Mouse (Mus musculus): ENCODE measurements at regions not wholly inside any gene's neighbourhood (a gene's known extent, or its start where the extent isn't known, plus 50 kb on each side); places are given as distances from the start of the nearest gene placed in this dataset.

DNA sequence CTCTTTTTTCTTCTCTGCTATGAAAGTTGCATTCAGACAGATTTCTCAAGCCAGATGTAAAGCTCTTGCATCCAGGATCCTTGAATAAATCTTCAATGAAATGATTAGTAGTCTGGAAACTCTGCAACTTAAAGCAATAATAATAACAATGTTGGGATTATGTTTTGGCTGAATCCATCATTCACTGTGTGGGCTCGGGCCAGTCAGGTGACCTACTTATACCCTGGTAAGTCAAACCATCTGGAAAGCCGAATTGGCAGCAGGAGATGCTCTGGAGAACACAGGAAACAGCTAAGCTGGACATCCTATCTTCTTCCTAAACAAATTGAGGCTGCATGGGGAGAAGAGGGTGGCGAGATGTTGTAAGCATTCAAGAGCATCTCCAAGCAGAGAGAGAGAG lies 331.0 kb upstream of the Rgma start:
- TF ChIP-seq CTCF (IDR thresholded peaks at IDR 0.05; ENCODE audit: low read depth, low read length) (no peak), POLR2A (IDR thresholded peaks at IDR 0.05; ENCODE audit: borderline replicate concordance, low read depth, low read length) (no peak)
